Mouse (Mus musculus): ENCODE measurements around the gene Ephb2. TPM values are rescaled to one million over a fixed set of nuclear protein-coding genes. Genes with fewer than 3 reads are reported as not detected.

Gene Ephb2
- total RNA-seq, 2 experiments from 2014 or later, result 14.9 to 16.1 TPM

- DNase-seq (ENCODE audit: low spot score in 2 of 2), result no peak
These were observed 129.1 kb downstream of the Ephb2 start for GRCm38 (mm10) chr4:136706696-136707095.

- DNase-seq (ENCODE audit: low spot score in 2 of 2), result no peak
These were observed 130.7 kb downstream of the Ephb2 start for GRCm38 (mm10) chr4:136705091-136705490.

DNA sequence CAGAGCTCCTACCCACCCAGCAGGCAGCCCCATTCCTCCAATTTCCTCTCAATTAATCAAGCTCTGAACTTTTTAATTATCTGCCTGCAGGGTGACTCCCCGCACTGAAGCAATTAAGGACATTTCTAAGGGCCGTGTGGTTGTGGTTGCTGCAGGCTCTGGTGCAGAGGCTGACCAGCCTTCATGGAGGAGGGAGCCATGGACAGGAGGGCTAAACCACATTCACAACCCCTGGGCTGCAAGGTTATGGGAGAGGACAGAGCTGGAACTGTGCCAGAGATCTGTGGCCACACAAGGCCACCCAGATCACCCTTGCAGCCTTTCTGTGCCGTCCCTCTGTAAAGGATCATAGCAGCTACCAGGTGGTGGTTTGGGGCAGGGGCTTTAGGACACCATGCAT, 131.2 kb downstream of the Ephb2 start:
- DNase-seq (ENCODE audit: low spot score in 2 of 2), result no peak

GRCm38 (mm10) chr4:136703351-136703750, 132.4 kb downstream of the Ephb2 start:
- no peak for DNase-seq (ENCODE audit: low spot score in 2 of 2)

- DNase-seq (ENCODE audit: low spot score in 2 of 2), result no peak
These were observed 133.3 kb downstream of the Ephb2 start for GRCm38 (mm10) chr4:136702456-136702855.

GRCm38 (mm10) chr4:136701236-136701635, 134.6 kb downstream of the Ephb2 start:
- no peak for DNase-seq (ENCODE audit: low spot score in 2 of 2)

GRCm38 (mm10) chr4:136699084-136699450, 136.7 kb downstream of the Ephb2 start:
- DNase-seq (ENCODE audit: low spot score in 2 of 2), result peak; percentile 34 to 57

- peak in 1 of 2 experiments; percentile 36 for DNase-seq (ENCODE audit: low spot score in 2 of 2)
These were observed 137.2 kb downstream of the Ephb2 start for GRCm38 (mm10) chr4:136698404-136699083.

DNA sequence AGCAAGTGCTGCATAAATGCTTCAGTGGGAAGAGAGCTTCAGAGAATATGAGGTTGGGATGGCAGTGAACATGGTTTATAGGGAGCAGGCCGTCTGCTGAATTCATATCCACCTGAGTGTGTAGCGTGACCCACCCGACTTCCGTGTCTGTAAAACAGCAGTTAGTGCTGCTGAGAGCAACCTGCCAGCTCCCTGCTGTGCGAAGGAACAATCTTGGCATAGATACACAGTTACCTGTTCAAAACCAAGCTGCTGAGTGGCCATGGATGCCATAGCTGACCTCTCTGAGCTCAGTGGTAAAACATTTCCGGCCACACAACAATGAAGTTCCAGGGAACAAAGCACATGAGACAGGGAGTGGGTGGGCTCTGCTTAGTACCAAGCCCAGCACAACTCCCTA, 138.5 kb downstream of the Ephb2 start:
- DNase-seq (ENCODE audit: low spot score in 2 of 2), result no peak

DNA sequence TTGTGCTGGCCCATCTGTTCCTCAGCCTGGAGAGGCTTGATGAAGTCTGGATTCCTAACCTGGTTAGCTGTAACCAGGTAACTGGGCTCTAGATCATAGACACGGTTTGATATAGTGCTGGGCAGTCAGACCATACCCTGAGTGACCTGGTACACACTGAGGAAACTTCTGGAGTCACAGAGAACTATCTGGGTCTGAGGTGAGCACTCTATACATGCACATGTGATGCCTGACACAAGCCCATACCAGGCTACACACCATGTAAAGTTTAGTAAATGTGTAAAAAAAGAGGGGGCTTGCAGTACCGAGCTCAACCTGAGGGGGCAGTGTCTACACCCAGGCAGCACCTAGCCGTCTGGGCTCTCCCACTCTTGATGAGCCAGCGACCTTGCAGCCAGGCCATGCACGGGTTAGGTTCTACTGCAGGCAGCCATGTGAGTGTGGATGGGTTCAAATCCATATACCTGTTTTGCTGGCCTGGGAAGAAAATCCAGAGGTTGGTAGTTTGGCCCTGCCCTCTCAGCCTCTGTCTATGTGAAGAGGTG, 139.3 kb downstream of the Ephb2 start:
- peak; percentile 52 to 55 for DNase-seq (ENCODE audit: low spot score in 2 of 2)

GRCm38 (mm10) chr4:136695696-136696095, 140.1 kb downstream of the Ephb2 start:
- DNase-seq (ENCODE audit: low spot score in 2 of 2), result no peak

GRCm38 (mm10) chr4:136690034-136690433, 145.8 kb downstream of the Ephb2 start:
- peak; percentile 73 to 74 for DNase-seq (ENCODE audit: low spot score in 2 of 2)

GRCm38 (mm10) chr4:136688113-136688512, 147.7 kb downstream of the Ephb2 start:
- DNase-seq (ENCODE audit: low spot score in 2 of 2), result no peak

- no peak for DNase-seq (ENCODE audit: low spot score in 2 of 2)
These were observed 150.3 kb downstream of the Ephb2 start for GRCm38 (mm10) chr4:136685431-136685869.

GRCm38 (mm10) chr4:136684485-136684884, 151.3 kb downstream of the Ephb2 start:
- no peak for DNase-seq (ENCODE audit: low spot score in 2 of 2)

DNA sequence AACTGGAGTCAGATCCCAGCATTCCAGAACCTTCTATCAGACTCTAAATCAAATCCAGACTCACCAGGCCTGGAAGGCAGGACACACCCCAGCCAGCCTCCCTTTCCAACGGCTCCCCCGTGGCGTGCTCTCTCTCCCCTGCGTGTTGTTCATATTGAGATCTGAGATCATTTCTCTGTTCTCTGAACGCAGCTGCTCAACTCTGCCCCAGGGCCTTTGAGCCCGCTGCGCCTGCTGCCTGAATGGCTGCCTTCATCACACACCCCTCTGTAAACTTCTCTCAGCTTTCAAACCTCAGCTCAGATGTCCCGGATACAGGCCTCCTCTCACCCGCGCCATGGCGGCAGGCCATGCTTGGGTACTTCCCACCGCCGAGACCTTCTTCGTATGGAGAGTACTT, 155.1 kb downstream of the Ephb2 start:
- DNase-seq (ENCODE audit: low spot score in 2 of 2), result no peak

DNA sequence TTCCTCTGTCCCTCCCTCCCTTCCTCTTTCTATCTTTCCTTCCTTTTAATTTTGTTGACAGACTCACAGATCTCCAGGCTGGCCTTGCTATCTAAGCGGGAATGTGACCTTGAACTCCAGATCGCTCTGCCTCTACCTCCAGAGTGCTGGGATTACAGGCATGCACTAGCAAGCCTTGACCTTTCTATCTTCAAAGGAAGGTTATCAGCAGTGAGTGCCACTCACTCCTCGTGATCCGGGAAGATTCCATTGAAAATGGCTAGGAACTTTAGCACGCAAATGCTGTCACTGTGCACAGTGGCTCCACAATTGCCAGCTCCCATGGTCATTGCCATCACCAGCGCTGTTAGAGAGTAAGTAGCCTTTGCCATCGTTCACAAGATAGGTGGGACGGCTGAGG, 156.6 kb downstream of the Ephb2 start:
- no peak for DNase-seq (ENCODE audit: low spot score in 2 of 2)

GRCm38 (mm10) chr4:136678480-136678879, 157.3 kb downstream of the Ephb2 start:
- DNase-seq (ENCODE audit: low spot score in 2 of 2), result peak; percentile 90 to 94

- no peak for DNase-seq (ENCODE audit: low spot score in 2 of 2)
These were observed 160.3 kb downstream of the Ephb2 start for GRCm38 (mm10) chr4:136675439-136675838.

DNA sequence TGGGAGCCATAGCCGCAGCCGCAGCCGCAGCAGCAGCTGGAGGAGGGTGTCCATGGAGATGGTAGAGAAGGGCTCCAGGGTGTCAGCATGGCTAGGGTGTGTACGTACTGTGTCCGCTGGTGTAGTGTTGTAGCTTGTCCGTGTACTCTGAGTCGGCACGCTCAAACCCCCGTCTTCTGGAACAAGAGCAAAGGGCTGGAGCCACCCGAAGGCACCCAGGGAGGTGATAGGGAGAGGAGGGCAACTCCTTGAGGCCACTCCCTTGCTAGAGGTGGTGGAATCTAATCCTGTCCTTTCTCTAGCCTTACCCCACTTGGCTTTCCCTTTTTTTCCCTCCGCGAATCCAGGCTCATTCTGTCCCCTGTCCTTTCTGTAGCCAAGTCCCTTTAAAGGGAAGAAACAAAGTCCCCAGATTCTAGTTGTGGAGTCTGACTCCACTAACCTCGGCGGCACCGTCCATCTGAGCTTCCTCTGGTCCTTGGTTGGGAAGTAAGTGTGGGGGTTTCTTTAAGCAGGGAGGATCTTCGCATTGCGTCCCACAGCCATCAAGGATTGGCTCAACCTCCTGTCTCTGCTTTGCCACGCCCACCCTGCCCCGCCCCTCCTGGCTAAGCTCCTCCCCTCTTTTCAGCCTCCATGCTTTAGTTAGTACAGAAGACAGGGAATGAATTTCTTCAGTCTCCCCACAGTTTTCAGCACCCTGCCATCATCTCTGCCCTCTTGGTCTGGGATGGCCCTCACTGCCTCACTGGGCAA, 163.3 kb downstream of the Ephb2 start:
- no peak for DNase-seq (ENCODE audit: low spot score in 2 of 2)

DNA sequence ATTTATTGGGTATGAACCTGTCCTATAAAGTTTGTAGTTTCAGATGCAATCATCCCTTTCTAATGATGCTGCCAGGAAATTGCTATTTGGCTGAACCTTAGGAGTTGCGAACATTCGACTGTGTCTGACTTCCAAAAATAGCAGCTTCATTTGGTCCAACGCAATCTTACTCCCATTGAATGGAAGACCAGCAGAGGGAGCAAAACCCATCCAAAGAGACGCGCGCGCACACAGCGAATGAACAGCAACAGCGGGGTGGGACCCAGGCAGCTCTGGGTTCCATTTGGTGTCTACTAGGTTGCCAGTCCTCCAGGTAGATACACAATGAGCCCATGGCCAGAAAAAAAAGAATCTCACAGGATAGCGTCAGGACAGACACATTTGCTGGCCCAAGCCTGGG, 168.0 kb downstream of the Ephb2 start:
- no peak for DNase-seq (ENCODE audit: low spot score in 2 of 2)

DNA sequence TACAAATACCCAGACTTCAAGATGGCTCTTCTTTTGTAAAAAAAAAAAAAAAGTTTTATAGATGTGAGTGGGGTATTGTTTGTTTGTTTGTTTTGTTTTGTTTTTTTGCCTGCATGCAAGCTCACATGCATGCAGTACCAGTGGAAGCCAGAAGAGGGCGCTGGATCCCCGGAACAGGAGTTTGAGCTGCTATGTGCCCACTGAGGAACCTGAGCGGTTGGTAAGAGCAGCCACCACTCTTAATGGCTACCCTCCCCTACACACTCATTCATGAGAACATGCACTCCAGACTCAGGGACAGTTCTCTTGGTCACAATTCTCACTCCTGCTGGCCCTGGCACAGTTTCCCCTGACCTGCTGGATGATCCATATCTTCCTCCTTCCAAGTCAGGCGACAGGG, 169.8 kb downstream of the Ephb2 start:
- DNase-seq (ENCODE audit: low spot score in 2 of 2), result no peak

Data from left cerebral cortex, adult 18-20 months (tissue).